In the genomic region with DNA sequence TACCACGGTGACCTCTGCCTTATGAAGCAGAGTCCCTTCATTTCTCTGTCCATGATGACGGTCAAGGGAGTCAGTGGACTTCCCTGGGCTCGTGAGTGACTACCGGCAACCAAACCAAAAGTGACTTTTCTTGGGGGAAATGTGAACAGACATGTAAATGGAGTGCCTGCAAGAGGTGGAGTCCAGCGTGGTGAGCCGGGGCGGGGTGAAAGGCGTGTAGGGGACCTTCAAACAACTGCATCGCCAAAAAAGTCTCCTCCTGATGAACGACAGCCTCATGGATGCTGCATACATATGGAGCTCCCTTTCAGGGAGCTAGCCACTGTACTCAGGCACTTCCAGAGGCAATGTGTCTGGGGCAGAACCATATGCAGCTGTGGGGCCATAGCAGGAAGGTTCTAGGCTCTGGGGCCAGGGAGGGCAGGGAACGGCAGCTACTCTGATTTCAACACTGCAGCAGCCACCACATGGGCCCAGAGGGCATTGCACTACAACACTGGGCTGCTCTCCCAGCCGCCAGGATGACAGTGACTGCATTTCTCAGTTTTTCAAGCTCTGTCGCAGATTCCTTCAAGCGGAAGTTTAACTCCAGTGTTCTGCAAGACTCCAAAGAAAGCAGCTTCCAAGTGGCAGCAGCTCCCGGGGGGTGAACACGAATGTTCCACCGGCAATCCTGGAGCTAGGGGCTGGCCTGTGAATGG, we compare ENCODE assay signal across 8 mouse cellular contexts. TPM values are rescaled to one million over a fixed set of nuclear protein-coding genes. Genes with fewer than 3 reads are reported as not detected.
A peak's percentile ranks its signal among the peaks of the same experiment; 100 is the strongest.
DNase-seq lines count a peak whose midpoint lies in the region; ATAC-seq lines count a peak whose summit lies in the region.

No protein-coding gene starts in this region.

- ATAC-seq in neural tube, embryonic 13.5 days (ENCODE audit: low read depth): no peak
- ATAC-seq in intestine, embryonic 15.5 days: no peak

- no peaks in the 10 kb centered on the region for H3K27me3 ChIP-seq in neural tube, embryonic 13.5 days
- H3K27me3 ChIP-seq in intestine, embryonic 15.5 days (replicated peaks): no peaks in the 10 kb centered on the region

- WGBS in neural tube, embryonic 13.5 days: 67% methylated on average over 17 of the region's 17 CpGs
- 73% methylated on average over 17 of the region's 17 CpGs for WGBS in intestine, embryonic 15.5 days

- no peak overlapping the region; the same call in 1 of the 2 replicates for H3K9ac ChIP-seq in neural tube, embryonic 13.5 days
- H3K9ac ChIP-seq in intestine, embryonic 15.5 days: no peak overlapping the region

- H3K9me3 ChIP-seq in neural tube, embryonic 13.5 days: no peaks in the 10 kb centered on the region
- H3K9me3 ChIP-seq in intestine, embryonic 15.5 days: no peaks in the 10 kb centered on the region

- no peak overlapping the region for H3K4me2 ChIP-seq in neural tube, embryonic 13.5 days
- H3K4me2 ChIP-seq in intestine, embryonic 15.5 days (replicated peaks): no peak overlapping the region

- peaks cover 40% of the 10 kb centered on the region for H3K4me1 ChIP-seq in neural tube, embryonic 13.5 days (replicated peaks)
- H3K4me1 ChIP-seq in intestine, embryonic 15.5 days (replicated peaks): peaks cover 44% of the 10 kb centered on the region

- no peaks in the 10 kb centered on the region for H3K36me3 ChIP-seq in neural tube, embryonic 13.5 days
- H3K36me3 ChIP-seq in intestine, embryonic 15.5 days: no peaks in the 10 kb centered on the region

- intact Hi-C loops in gastrocnemius, postnatal 14 days (cut with DNase I; ENCODE audit: low total_unique reads): no loop called here

- H3K4me3 ChIP-seq in neural tube, embryonic 13.5 days: no peak overlapping the region
- no peak overlapping the region for H3K4me3 ChIP-seq in intestine, embryonic 15.5 days (replicated peaks)

- peak overlapping the region; percentile 80; the same call in 1 of the 2 replicates for H3K27ac ChIP-seq in neural tube, embryonic 13.5 days (replicated peaks)
- H3K27ac ChIP-seq in intestine, embryonic 15.5 days: peak overlapping the region; percentile 69; the same call in 1 of the 2 replicates

- DNase-seq in gastrocnemius, postnatal 14 days: peak; percentile 5
- no peak for DNase-seq in gastrocnemius, adult 18-20 months (ENCODE audit: low spot score)
- no peak for DNase-seq in neural tube, embryonic 10.5 days (ENCODE audit: extremely low spot score, low spot score)
- no peak for DNase-seq in left cerebral cortex, adult 11 months (ENCODE audit: low spot score)
- DNase-seq in frontal cortex, postnatal 14 days (ENCODE audit: low spot score in 2 of 2): no peak
- DNase-seq in kidney, postnatal 10 days: no peak

RNA-seq across cellular contexts. Expression of gene Mgll, which starts 36.9 kb away (rescaled TPM):
- 10 to 100 TPM; 64.9 to 70.5 TPM for total RNA-seq in gastrocnemius, postnatal 14 days (2021)
- total RNA-seq in gastrocnemius, adult 18-20 months (2021): 10 to 100 TPM; 25.2 to 45.8 TPM
- 30.9 and 32.0 TPM in 2 replicates for polyA plus RNA-seq in neural tube, embryonic 13.5 days (2015; fragmentation: Nextera tagmentation; extraction: Ambion mirVana)
- 71.6 and 75.9 TPM in 2 replicates for polyA plus RNA-seq in intestine, embryonic 15.5 days (2015; fragmentation: Nextera tagmentation; extraction: Ambion mirVana)
